9 mouse cellular contexts compared by ENCODE assay signal in the genomic region with DNA sequence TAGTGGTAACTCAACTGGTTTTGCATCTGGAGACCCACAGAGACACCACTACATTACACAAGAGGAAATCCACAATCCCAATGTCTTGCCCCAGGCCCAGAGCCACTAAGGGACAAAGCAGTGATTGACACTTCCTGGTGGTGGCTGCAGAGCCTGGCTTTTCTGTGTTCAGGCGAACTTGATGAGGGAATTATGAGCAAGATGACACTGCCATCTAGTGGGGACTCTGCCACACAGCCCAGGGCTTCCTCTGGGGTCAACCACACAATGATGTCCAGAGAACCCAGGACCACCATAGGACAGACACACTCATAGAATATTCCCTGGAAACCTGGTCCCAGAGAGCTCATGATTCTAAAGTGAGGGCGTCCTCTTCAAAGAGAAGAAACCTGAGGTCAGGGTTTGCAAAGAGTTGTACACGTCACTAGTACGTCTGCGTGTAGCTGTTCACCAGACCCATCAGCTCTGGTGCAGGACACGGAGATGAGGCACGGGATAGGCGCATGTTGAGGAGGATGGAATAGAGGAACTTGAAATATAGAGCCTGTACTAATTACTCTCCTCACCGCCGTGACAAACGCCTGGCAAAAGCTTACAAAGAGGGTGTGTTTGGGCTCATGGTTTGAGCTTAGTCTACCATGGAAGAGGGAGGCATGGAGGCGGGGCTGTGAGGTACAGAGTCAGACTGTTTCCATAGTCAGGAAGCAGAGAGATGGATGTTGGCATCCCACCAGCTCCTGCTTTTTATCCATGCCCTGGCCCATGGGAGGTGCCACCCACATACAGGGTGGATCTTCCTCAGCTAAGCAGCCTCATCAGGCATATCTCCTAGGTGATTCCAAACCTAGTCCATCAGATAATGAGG. TPM values are rescaled to one million over a fixed set of nuclear protein-coding genes. Genes with fewer than 3 reads are reported as not detected.
DNase-seq lines count a peak whose midpoint lies in the region; ATAC-seq and TF ChIP-seq lines count a peak whose summit lies in the region.
"Had no signal": no experiment of that assay in that cellular context is flagged by ENCODE, and none has a peak within 500 bp of the region (broad histone marks: within the 10 kb centered on the region; RNA-seq: fewer than 3 reads in every experiment).

No protein-coding gene starts in this region.

- no peaks in the 10 kb centered on the region for H3K9me3 ChIP-seq in MEL (replicated peaks; ENCODE audit: insufficient read depth, low read length)
- H3K9me3 ChIP-seq in forebrain, postnatal 0 days (ENCODE audit: low read length): no peaks in the 10 kb centered on the region
- H3K9me3 ChIP-seq: limb, embryonic 15.5 days had no signal

- H3K4me1 ChIP-seq in MEL (ENCODE audit: control insufficient read depth in 1 of 2, insufficient read depth in 2 of 2, low read length in 2 of 2): no peaks in the 10 kb centered on the region
- H3K4me1 ChIP-seq in forebrain, postnatal 0 days (ENCODE audit: insufficient read depth): no peaks in the 10 kb centered on the region; the same call in 1 of the 2 replicates

- no peak overlapping the region for H3K9ac ChIP-seq in MEL (ENCODE audit: control insufficient read depth, low read depth, low read length, poor library complexity, severe bottlenecking)
- no peak overlapping the region for H3K9ac ChIP-seq in forebrain, postnatal 0 days
- H3K9ac ChIP-seq: limb, embryonic 15.5 days had no signal

- WGBS in forebrain, postnatal 0 days: 52% methylated on average over 12 of the region's 12 CpGs

- DNase-seq in MEL (ENCODE audit: low read depth, low spot score): peak; percentile 58
- DNase-seq in cerebellum, adult 11 months: peak; percentile 64
- peak; percentile 89 for DNase-seq in forebrain, postnatal 0 days
- peak; percentile 85 for DNase-seq in heart, postnatal 4 days
- peak; percentile 59 to 89 for DNase-seq in layer of hippocampus, adult 18-20 months (ENCODE audit: low spot score in 2 of 2)
- peak; percentile 87 for DNase-seq in lung, postnatal 10 days
- peak; percentile 90 for DNase-seq in retina, postnatal 1 day
- DNase-seq in urinary bladder, adult 18-20 months (ENCODE audit: low spot score in 2 of 2): peak; percentile 41 to 52

- peak; percentile 69 to 85 (median 85) for TF ChIP-seq CTCF in MEL (IDR thresholded peaks at IDR 0.05 in 2 of 3, conservative IDR thresholded peaks at IDR 0.05 in 1 of 3; ENCODE audit: control insufficient read depth in 1 of 3, insufficient read depth in 1 of 3, low read depth in 2 of 3, low read length in 3 of 3, poor library complexity in 1 of 3, severe bottlenecking in 1 of 3)
- peak; percentile 97 for TF ChIP-seq CTCF in forebrain, postnatal 0 days (IDR thresholded peaks at IDR 0.05; ENCODE audit: low read depth)

- no peaks in the 10 kb centered on the region for H3K79me2 ChIP-seq in MEL (ENCODE audit: control insufficient read depth, insufficient read depth, low read length, poor library complexity)

- no peak for TF ChIP-seq EP300 in MEL (IDR thresholded peaks at IDR 0.05; ENCODE audit: low read depth in 1 of 2, low read length in 2 of 2)

- no peak overlapping the region for H3K4me2 ChIP-seq in forebrain, postnatal 0 days (ENCODE audit: low read depth)
- H3K4me2 ChIP-seq: limb, embryonic 15.5 days had no signal

- no peak overlapping the region for H3K4me3 ChIP-seq in MEL (ENCODE audit: control insufficient read depth in 1 of 2, insufficient read depth in 1 of 2, low read depth in 2 of 2, low read length in 2 of 2)
- no peak overlapping the region for H3K4me3 ChIP-seq in forebrain, postnatal 0 days (ENCODE audit: low read depth, low read length)
- H3K4me3 ChIP-seq: limb, embryonic 15.5 days had no signal

- TF ChIP-seq RAD21 in MEL (IDR thresholded peaks at IDR 0.05; ENCODE audit: low read depth, low read length): peak; percentile 83

- peak; percentile 80 for ATAC-seq in forebrain, postnatal 0 days

- H3K36me3 ChIP-seq in MEL (ENCODE audit: control insufficient read depth in 1 of 2, insufficient read depth in 2 of 2, low read length in 2 of 2): no peaks in the 10 kb centered on the region
- no peaks in the 10 kb centered on the region for H3K36me3 ChIP-seq in forebrain, postnatal 0 days (ENCODE audit: insufficient read depth)
- H3K36me3 ChIP-seq: limb, embryonic 15.5 days had no signal

- H3K27me3 ChIP-seq in MEL (ENCODE audit: control insufficient read depth in 1 of 2, insufficient read depth in 2 of 2, low read length in 2 of 2): no peaks in the 10 kb centered on the region
- H3K27me3 ChIP-seq in forebrain, postnatal 0 days (ENCODE audit: insufficient read depth, low read length): no peaks in the 10 kb centered on the region
- H3K27me3 ChIP-seq: limb, embryonic 15.5 days had no signal

- H3K27ac ChIP-seq in MEL (ENCODE audit: control insufficient read depth, low read depth, low read length): no peak overlapping the region
- H3K27ac ChIP-seq in forebrain, postnatal 0 days (ENCODE audit: low read depth, low read length): no peak overlapping the region
- H3K27ac ChIP-seq: limb, embryonic 15.5 days had no signal

- TF ChIP-seq POLR2A in MEL (IDR thresholded peaks at IDR 0.05; ENCODE audit: control insufficient read depth in 1 of 2, insufficient read depth in 1 of 2, low read depth in 1 of 2, low read length in 2 of 2, poor library complexity in 1 of 2): no peak

TF ChIP-seq in MEL, 35 proteins besides CTCF, POLR2A, EP300 and RAD21:
- TF ChIP-seq ZC3H11A (IDR thresholded peaks at IDR 0.05; ENCODE audit: low read depth, low read length) (peak; percentile 63), MYB (IDR thresholded peaks at IDR 0.05; ENCODE audit: low read depth, low read length) (no peak), SMC3 (IDR thresholded peaks at IDR 0.05; ENCODE audit: low read depth, low read length) (peak; percentile 86)
TF ChIP-seq in MEL: peak in this region for 2.

RNA-seq across cellular contexts. Expression of gene Lyzl4, which starts 36.2 kb away (rescaled TPM):
- not detected in 2 replicates for total RNA-seq in MEL (2012; rRNA removed)
- not detected for polyA plus RNA-seq in MEL (2012; ENCODE audit: insufficient read depth in 1 of 2, insufficient read length in 2 of 2, low read depth in 1 of 2, low replicate concordance in 2 of 2, missing spikeins in 1 of 2)
- 0.46 TPM in 1 of 2 replicates, not detected in the other for total RNA-seq in forebrain, postnatal 0 days (2014; rRNA removed)
- 0.25 TPM in 1 of 2 replicates, not detected in the other for polyA plus RNA-seq in forebrain, postnatal 0 days (2015; fragmentation: Nextera tagmentation; extraction: Ambion mirVana)
- under 1 TPM in 1 of 2 experiments, not detected in 1; 0.32 TPM for total RNA-seq in heart, postnatal 4 days (2021)
- 1 to 10 TPM in 1 of 2 experiments, under 1 TPM in 1; 0.86 to 1.0 TPM for total RNA-seq in layer of hippocampus, adult 18-20 months (2021)

RNA-seq across cellular contexts. Expression of gene Vipr1, which starts 36.9 kb away (rescaled TPM):
- total RNA-seq in MEL (2012; rRNA removed): not detected in 2 replicates
- polyA plus RNA-seq in MEL (2012; ENCODE audit: insufficient read depth in 1 of 2, insufficient read length in 2 of 2, low read depth in 1 of 2, low replicate concordance in 2 of 2, missing spikeins in 1 of 2): not detected
- 0.48 and 1.5 TPM in 2 replicates for total RNA-seq in forebrain, postnatal 0 days (2014; rRNA removed)
- polyA plus RNA-seq in forebrain, postnatal 0 days (2015; fragmentation: Nextera tagmentation; extraction: Ambion mirVana): 0.34 and 0.89 TPM in 2 replicates
- 1 to 10 TPM in 1 of 2 experiments, under 1 TPM in 1; 0.64 to 2.4 TPM for total RNA-seq in heart, postnatal 4 days (2021)
- total RNA-seq in layer of hippocampus, adult 18-20 months (2021): 10 to 100 TPM; 16.5 to 20.6 TPM
